Mouse (Mus musculus): ENCODE data around the gene Nat8f6. TPM values are rescaled to one million over a fixed set of nuclear protein-coding genes. Genes with fewer than 3 reads are reported as not detected.
A peak's percentile ranks its signal among the peaks of the same experiment; 100 is the strongest.
"Not testable (repeated sequence)": the region's sequence is repeated elsewhere in the genome, so short reads cannot be mapped to it uniquely, and the experiment has no call there.

Nat8f6 gene
- total RNA-seq (2022) = not detected

GRCm38 (mm10) chr6:85820837-85821236 lies at the start of gene Nat8f6, which contains the start of gene Nat8f5:
Gene Nat8f6, minus strand, starts transcription at chr6:85820954.
Gene Nat8f5, minus strand, starts transcription at chr6:85820972.
- no peak for DNase-seq (ENCODE audit: low spot score in 2 of 2)

GRCm38 (mm10) chr6:85869006-85869405 lies 48.3 kb upstream of the Nat8f6 start, which contains the start of gene Nat8f2:
Gene Nat8f2, minus strand, starts transcription at chr6:85869158.
- DNase-seq (ENCODE audit: low spot score in 2 of 2) = not testable (repeated sequence)

- no peak for DNase-seq (ENCODE audit: low spot score in 2 of 2)
These were observed 47.3 kb upstream of the Nat8f6 start for GRCm38 (mm10) chr6:85867726-85868690.

- not testable (repeated sequence) for DNase-seq (ENCODE audit: low spot score in 2 of 2)
These were observed 46.2 kb upstream of the Nat8f6 start for GRCm38 (mm10) chr6:85866995-85867394.

GRCm38 (mm10) chr6:85866166-85866565 lies 45.4 kb upstream of the Nat8f6 start:
- peak in 1 of 2 experiments; percentile 6 for DNase-seq (ENCODE audit: low spot score in 2 of 2)

- not testable (repeated sequence) for DNase-seq (ENCODE audit: low spot score in 2 of 2)
These were observed 44.3 kb upstream of the Nat8f6 start for GRCm38 (mm10) chr6:85864900-85865639.

GRCm38 (mm10) chr6:85863840-85864239 lies 43.1 kb upstream of the Nat8f6 start:
- DNase-seq (ENCODE audit: low spot score in 2 of 2) = no peak

- DNase-seq (ENCODE audit: low spot score in 2 of 2) = no peak
These were observed 42.4 kb upstream of the Nat8f6 start for GRCm38 (mm10) chr6:85863136-85863535.

GRCm38 (mm10) chr6:85862565-85862964 lies 41.8 kb upstream of the Nat8f6 start:
- DNase-seq (ENCODE audit: low spot score in 2 of 2) = no peak

- DNase-seq (ENCODE audit: low spot score in 2 of 2) = no peak
These were observed 40.5 kb upstream of the Nat8f6 start for GRCm38 (mm10) chr6:85861247-85861646.

- DNase-seq (ENCODE audit: low spot score in 2 of 2) = peak in 1 of 2 experiments; percentile 61
These were observed 35.5 kb upstream of the Nat8f6 start for GRCm38 (mm10) chr6:85856194-85856678.

- no peak for DNase-seq (ENCODE audit: low spot score in 2 of 2)
These were observed 32.7 kb upstream of the Nat8f6 start for GRCm38 (mm10) chr6:85853481-85853880.

- no peak for DNase-seq (ENCODE audit: low spot score in 2 of 2)
These were observed 30.5 kb upstream of the Nat8f6 start for GRCm38 (mm10) chr6:85851062-85851773.

- no peak for DNase-seq (ENCODE audit: low spot score in 2 of 2)
These were observed 28.5 kb upstream of the Nat8f6 start for GRCm38 (mm10) chr6:85849240-85849639.

- no peak for DNase-seq (ENCODE audit: low spot score in 2 of 2)
These were observed 27.4 kb upstream of the Nat8f6 start for GRCm38 (mm10) chr6:85848140-85848539.

GRCm38 (mm10) chr6:85846921-85847320 lies 26.2 kb upstream of the Nat8f6 start:
- DNase-seq (ENCODE audit: low spot score in 2 of 2) = no peak

GRCm38 (mm10) chr6:85843677-85844458 lies 23.1 kb upstream of the Nat8f6 start:
- not testable (repeated sequence) for DNase-seq (ENCODE audit: low spot score in 2 of 2)

- DNase-seq (ENCODE audit: low spot score in 2 of 2) = no peak
These were observed 19.2 kb upstream of the Nat8f6 start for GRCm38 (mm10) chr6:85839982-85840381.

GRCm38 (mm10) chr6:85838674-85839073 lies 17.9 kb upstream of the Nat8f6 start:
- no peak for DNase-seq (ENCODE audit: low spot score in 2 of 2)

- not testable (repeated sequence) for DNase-seq (ENCODE audit: low spot score in 2 of 2)
These were observed 16.6 kb upstream of the Nat8f6 start for GRCm38 (mm10) chr6:85837307-85837706.

Measured in gastrocnemius, adult 8-10 months (tissue).